Mouse (Mus musculus) spleen, postnatal 14 days (tissue): ENCODE measurements around the gene Gpr34.

ENCODE experiments used
- DNase-seq, 2 experiments: peaks; one replicate each; pipeline ENCODE4 v3.0.0; 2021 to 2022; ENCODE audit warnings: low spot score in 2 of 2

The Gpr34 gene

GRCm38 (mm10) chrX:13670342-13670741 lies 38.5 kb downstream of the Gpr34 start:
- peak in 1 of 2 experiments; percentile 7 for DNase-seq

- DNase-seq, result no peak
Observed at GRCm38 (mm10) chrX:13673001-13673400, 41.1 kb downstream of the Gpr34 start.

GRCm38 (mm10) chrX:13681748-13682147 lies 49.9 kb downstream of the Gpr34 start:
- DNase-seq, result no peak

GRCm38 (mm10) chrX:13686589-13686988 lies 54.7 kb downstream of the Gpr34 start:
- no peak for DNase-seq

GRCm38 (mm10) chrX:13688356-13688755 lies 56.5 kb downstream of the Gpr34 start:
- DNase-seq, result no peak
